Mouse (Mus musculus) heart, embryonic 16.5 days (tissue): ENCODE measurements around the gene Arl4a. TPM values are rescaled to one million over a fixed set of nuclear protein-coding genes. Genes with fewer than 3 reads are reported as not detected.

Source experiments
- ATAC-seq: fragments of 200-750 bp; cut with Nextera tagmentation; replicated peaks from 2 replicates; pipeline ENCODE4 v1.8.0; 2017; ENCODE audit warnings: moderate number of reproducible peaks; ENCODE audit not compliant: insufficient read depth, low FRiP score; ENCODE audit errors: extremely low read depth
- H3K27ac ChIP-seq: fragments of 300-500 bp; sonication (generic); 2 replicates; pipeline ENCODE4 v1.5.1; 2014; ENCODE audit warnings: mild to moderate bottlenecking, low read length, control low read depth, moderate library complexity
- H3K27me3 ChIP-seq: fragments of 300-500 bp; sonication (generic); 2 replicates; pipeline ENCODE4 v1.6.1; 2014; ENCODE audit warnings: low read length, mixed read lengths; ENCODE audit not compliant: control insufficient read depth, insufficient read depth
- H3K36me3 ChIP-seq: fragments of 300-500 bp; sonication (generic); 2 replicates; pipeline ENCODE4 v1.6.1; 2014; ENCODE audit not compliant: control insufficient read depth, insufficient read depth
- H3K4me1 ChIP-seq: fragments of 300-500 bp; sonication (generic); 2 replicates; pipeline ENCODE4 v1.6.1; 2014; ENCODE audit warnings: low read length, mixed read lengths; ENCODE audit not compliant: control insufficient read depth, insufficient read depth
- H3K4me2 ChIP-seq: fragments of 300-500 bp; sonication (generic); 2 replicates; pipeline ENCODE4 v1.6.1; 2014; ENCODE audit warnings: low read depth, mild to moderate bottlenecking, control low read depth, low read length
- H3K4me3 ChIP-seq: fragments of 300-500 bp; sonication (generic); 2 replicates; pipeline ENCODE4 v1.5.1; 2014; ENCODE audit warnings: mild to moderate bottlenecking, control low read depth, low read length
- H3K9ac ChIP-seq: fragments of 300-500 bp; sonication (generic); 2 replicates; pipeline ENCODE4 v1.6.1; 2014; ENCODE audit warnings: low read length, control low read depth
- H3K9me3 ChIP-seq: fragments of 300-500 bp; sonication (generic); replicated peaks from 2 replicates; pipeline ENCODE4 v1.6.1; 2016; ENCODE audit warnings: low read length; ENCODE audit not compliant: control insufficient read depth
- WGBS: fragments of 180-500 bp; shearing (Covaris S2); extraction: QIAGEN DNeasy Blood & Tissue Kit; methylation state at CpG from one replicate; pipeline ENCODE4 v1.1.7; 2014; 5-methylcytosine and 5-hydroxymethylcytosine counted together
- polyA plus RNA-seq: library from polyadenylated mRNA; unstranded; fragments of >200 nt; fragmentation: Nextera tagmentation; extraction: Ambion mirVana; gene quantifications from 2 replicates; pipeline ENCODE4 v1.2.1, GENCODE M21; 2015

The Arl4a gene
- polyA plus RNA-seq, 1 experiment from 2014 or later: 38.5 TPM

GRCm38 (mm10) chr12:39997651-39998050, 40.2 kb downstream of the Arl4a start:
- no peak for ATAC-seq

DNA sequence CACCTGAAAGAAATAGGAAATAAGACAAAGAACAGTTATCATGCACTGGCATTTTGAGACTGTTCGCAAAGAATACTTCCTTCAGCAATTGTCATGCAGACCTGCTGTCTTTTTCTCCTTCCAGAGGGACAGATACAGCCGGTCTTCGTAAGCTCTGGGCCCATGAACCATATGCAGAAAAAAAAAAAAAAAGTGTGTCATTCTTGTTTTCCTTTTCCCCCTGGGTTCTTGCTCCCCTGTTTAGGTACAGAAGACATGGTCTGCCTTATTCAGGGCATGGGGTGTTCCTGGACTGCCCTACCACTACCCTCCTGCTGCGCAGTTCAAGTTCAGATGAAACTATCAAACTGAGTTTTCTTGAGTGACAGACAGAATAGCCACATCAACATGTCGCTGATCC, 41.8 kb downstream of the Arl4a start:
- WGBS: 86% methylated on average over 5 of the region's 5 CpGs
- ATAC-seq: no peak
- H3K4me2 ChIP-seq: no peak overlapping the region

More at GRCm38 (mm10) chr12:39997651-39998050, 40.2 kb downstream of the Arl4a start:
- Histone ChIP-seq H3K4me3 (no peak overlapping the region), H3K27me3 (no peaks in the 10 kb centered on the region), H3K36me3 (no peaks in the 10 kb centered on the region), H3K4me1 (peaks cover 7% of the 10 kb centered on the region), H3K4me2 (no peak overlapping the region), H3K9ac (no peak overlapping the region), H3K27ac (no peak overlapping the region), H3K9me3 (no peaks in the 10 kb centered on the region)
- WGBS: 49% methylated on average over 4 of the region's 4 CpGs

GRCm38 (mm10) chr12:39995609-39996008, 42.2 kb downstream of the Arl4a start:
- no peak for ATAC-seq
- 66% methylated on average over 1 of the region's 1 CpGs for WGBS
- Histone ChIP-seq H3K36me3 (no peaks in the 10 kb centered on the region), H3K4me2 (no peak overlapping the region), H3K4me1 (peaks cover 7% of the 10 kb centered on the region), H3K27ac (no peak overlapping the region), H3K27me3 (no peaks in the 10 kb centered on the region), H3K4me3 (no peak overlapping the region), H3K9me3 (no peaks in the 10 kb centered on the region), H3K9ac (no peak overlapping the region)

More for the DNA sequence above, 41.8 kb downstream of the Arl4a start:
- Histone ChIP-seq H3K9ac (no peak overlapping the region), H3K27ac (no peak overlapping the region), H3K27me3 (no peaks in the 10 kb centered on the region), H3K4me3 (no peak overlapping the region), H3K4me1 (peaks cover 7% of the 10 kb centered on the region), H3K36me3 (no peaks in the 10 kb centered on the region), H3K9me3 (no peaks in the 10 kb centered on the region)

DNA sequence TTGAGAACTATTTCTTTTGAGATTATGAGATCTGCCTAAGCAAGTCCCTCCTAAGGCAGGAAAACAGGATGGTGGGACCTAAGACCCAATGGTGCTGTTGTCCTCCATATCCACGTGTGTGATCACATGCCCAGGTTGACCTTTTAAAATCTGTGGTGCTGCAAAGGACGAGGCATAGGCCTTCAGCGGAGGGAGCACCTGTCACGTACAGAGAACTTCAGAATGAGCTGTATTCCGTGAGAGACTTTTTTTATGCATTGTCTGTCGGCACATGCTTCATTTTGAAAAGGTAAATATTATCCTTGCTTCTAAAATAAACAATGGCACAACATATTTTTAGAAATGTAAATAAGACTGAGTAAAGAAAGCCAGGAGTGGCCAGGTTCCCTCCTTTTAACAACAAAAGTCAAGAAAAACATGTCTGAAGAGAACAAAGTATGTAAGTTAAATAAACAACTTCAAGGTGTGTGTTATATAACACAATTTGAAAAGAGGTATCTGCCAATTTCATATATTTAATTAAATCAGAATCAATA, 45.0 kb downstream of the Arl4a start:
- Histone ChIP-seq H3K4me1 (no peaks in the 10 kb centered on the region; the same call in 1 of the 2 replicates), H3K4me2 (no peak overlapping the region), H3K9ac (no peak overlapping the region), H3K36me3 (no peaks in the 10 kb centered on the region), H3K4me3 (no peak overlapping the region), H3K27me3 (no peaks in the 10 kb centered on the region), H3K9me3 (no peaks in the 10 kb centered on the region), H3K27ac (no peak overlapping the region)
- no peak for ATAC-seq
- 72% methylated on average over 6 of the region's 6 CpGs for WGBS

- H3K9ac ChIP-seq: no peak overlapping the region
- no peak overlapping the region for H3K4me3 ChIP-seq
- H3K27me3 ChIP-seq: no peaks in the 10 kb centered on the region
- H3K36me3 ChIP-seq: no peaks in the 10 kb centered on the region
- no peak for ATAC-seq
- WGBS: 43% methylated on average over 4 of the region's 4 CpGs
- no peaks in the 10 kb centered on the region for H3K9me3 ChIP-seq
- H3K4me1 ChIP-seq: no peaks in the 10 kb centered on the region
- no peak overlapping the region for H3K4me2 ChIP-seq
- no peak overlapping the region for H3K27ac ChIP-seq
Measured at GRCm38 (mm10) chr12:39990830-39991780, 46.7 kb downstream of the Arl4a start.

GRCm38 (mm10) chr12:39989136-39989535, 48.7 kb downstream of the Arl4a start:
- Histone ChIP-seq H3K4me3 (no peak overlapping the region), H3K4me1 (no peaks in the 10 kb centered on the region), H3K27ac (no peak overlapping the region), H3K36me3 (no peaks in the 10 kb centered on the region), H3K9ac (no peak overlapping the region), H3K27me3 (no peaks in the 10 kb centered on the region), H3K4me2 (no peak overlapping the region), H3K9me3 (no peaks in the 10 kb centered on the region)
- ATAC-seq: no peak
- 88% methylated on average over 4 of the region's 4 CpGs for WGBS

DNA sequence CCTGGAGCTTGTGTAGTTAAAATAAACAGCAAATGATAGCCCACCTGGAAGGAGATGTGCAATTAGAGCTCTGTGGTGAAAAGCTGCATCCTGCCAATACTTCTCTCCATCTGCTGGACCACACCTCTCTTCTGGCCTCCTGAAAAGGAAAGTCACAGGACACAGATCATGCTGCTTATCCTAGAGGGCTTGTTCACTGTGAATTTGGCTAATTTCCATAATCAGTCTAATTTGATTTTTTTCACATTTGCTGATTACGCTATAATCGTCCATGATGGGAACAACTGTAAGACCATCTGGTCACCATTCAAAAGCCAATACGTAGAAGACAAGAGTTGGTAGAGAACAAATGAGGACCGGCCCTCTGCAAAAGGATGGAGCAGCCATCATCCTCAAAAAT, 50.6 kb downstream of the Arl4a start:
- Histone ChIP-seq H3K4me1 (no peaks in the 10 kb centered on the region), H3K9ac (no peak overlapping the region), H3K9me3 (no peaks in the 10 kb centered on the region), H3K27me3 (no peaks in the 10 kb centered on the region), H3K4me3 (no peak overlapping the region), H3K36me3 (no peaks in the 10 kb centered on the region), H3K27ac (no peak overlapping the region), H3K4me2 (no peak overlapping the region)
- 90% methylated on average over 4 of the region's 4 CpGs for WGBS
- no peak for ATAC-seq

DNA sequence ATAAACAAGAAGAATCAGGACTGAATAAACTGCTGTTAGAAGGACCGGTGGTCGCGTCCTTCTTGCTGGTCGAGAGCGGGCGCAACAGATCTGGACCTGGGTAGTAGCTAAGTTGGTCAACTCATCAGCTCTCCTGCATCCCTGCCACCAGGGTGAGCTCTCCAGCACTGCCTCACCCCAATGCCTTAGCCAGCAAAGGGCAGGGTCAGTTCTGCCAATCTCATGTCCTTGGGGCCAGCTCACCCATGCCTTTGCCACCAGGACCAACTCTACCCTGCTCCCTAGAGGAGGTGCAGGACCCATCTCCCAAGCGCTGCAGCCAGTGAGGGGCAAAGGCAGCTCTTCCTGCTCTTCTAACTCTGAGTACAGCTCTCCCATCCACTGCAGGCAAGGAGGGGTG, 52.2 kb downstream of the Arl4a start:
- Histone ChIP-seq H3K27me3 (no peaks in the 10 kb centered on the region), H3K4me1 (no peaks in the 10 kb centered on the region), H3K4me2 (no peak overlapping the region), H3K4me3 (no peak overlapping the region), H3K27ac (no peak overlapping the region), H3K36me3 (no peaks in the 10 kb centered on the region), H3K9ac (no peak overlapping the region), H3K9me3 (no peaks in the 10 kb centered on the region)
- 90% methylated on average over 7 of the region's 7 CpGs for whole genome bisulfite sequencing
- ATAC-seq: no peak

GRCm38 (mm10) chr12:39979792-39980191, 58.0 kb downstream of the Arl4a start:
- 57% methylated on average over 1 of the region's 1 CpGs for whole genome bisulfite sequencing
- Histone ChIP-seq H3K27ac (no peak overlapping the region), H3K36me3 (no peaks in the 10 kb centered on the region), H3K9ac (no peak overlapping the region), H3K4me1 (no peaks in the 10 kb centered on the region), H3K4me2 (no peak overlapping the region), H3K27me3 (no peaks in the 10 kb centered on the region), H3K9me3 (no peaks in the 10 kb centered on the region), H3K4me3 (no peak overlapping the region)
- ATAC-seq: no peak
